Mouse (Mus musculus) lung, adult 18-20 months (tissue): Measurements from ENCODE around the gene Tpt1.
"Not testable (repeated sequence)": the region's sequence is repeated elsewhere in the genome, so short reads cannot be mapped to it uniquely, and the experiment has no call there.

Experiments
- DNase-seq, 2 experiments: peaks; one replicate each; pipeline ENCODE4 v3.0.0; 2022; ENCODE audit warnings: mixed read lengths in 2 of 2

Tpt1 gene

DNA sequence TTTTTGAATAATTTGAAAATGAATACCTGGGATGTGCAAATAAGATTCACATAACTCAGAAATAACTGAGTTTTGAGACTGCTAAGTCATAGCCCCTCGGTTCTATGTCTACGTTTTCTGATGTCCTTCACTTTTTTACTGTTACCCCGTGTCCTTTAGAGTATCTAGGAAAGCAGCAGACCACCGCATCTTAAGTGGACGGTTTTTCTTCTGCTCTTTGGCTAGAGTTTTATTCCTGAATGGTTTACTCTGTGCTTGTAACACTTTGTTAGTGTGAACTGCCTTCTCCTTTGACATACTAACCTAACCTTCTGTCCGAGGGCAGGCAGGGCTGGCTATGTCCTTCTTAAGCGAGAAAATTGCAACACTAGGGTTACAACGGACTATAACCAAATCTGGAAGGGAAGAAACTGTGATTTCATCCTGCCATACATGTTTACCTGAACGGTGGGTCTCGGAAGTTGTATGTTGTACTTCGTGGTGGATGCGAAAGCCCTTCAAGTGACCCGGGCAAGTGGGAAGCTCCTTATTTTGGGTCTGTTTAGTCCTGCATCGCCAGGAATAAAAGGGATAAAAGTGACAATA lies 690 bp upstream of the Tpt1 start:
- peak in 1 of 2 experiments; percentile 32 for DNase-seq

GRCm38 (mm10) chr14:75845698-75846115 lies 814 bp downstream of the Tpt1 start:
- DNase-seq: peak; percentile 91

DNA sequence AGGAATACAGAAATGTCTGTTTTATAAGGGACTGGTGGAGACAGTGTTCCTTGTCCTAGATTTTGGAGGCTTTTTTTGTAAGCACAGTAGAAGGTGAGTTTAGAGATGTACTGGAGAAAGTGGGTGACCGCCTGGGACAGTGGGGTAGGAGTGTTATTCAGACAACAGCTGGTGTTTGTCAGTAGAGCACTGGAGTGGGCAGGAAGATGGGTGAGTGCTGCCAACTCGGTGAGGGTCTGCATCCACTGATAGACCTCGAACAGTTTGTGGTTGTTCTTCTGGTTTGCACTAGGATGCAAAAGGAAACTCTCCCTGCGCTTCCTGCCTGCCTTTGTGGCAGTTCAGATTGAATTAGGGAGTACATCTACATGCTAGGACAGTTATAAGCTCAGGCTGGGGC lies 2.8 kb downstream of the Tpt1 start:
- no peak for DNase-seq

DNA sequence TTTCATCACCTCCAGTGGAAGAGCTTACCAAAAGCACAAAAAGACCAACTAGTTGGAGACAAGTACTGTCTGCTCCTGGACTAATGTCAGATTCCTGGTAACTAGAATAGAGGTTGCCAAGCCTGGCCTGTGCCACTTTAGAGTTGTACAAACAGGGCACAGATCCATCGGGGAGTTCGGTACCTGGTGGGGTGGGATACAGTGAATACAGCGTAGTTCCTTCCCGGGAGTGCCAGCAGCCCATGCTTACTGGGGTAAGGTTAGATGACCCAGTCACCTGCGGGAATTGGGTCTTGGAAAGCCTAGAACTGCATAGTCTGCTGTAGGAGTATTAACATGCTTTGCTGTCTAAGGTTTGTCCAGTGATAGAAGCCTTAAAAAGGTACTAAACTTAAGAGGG lies 3.6 kb downstream of the Tpt1 start:
- DNase-seq: no peak

DNA sequence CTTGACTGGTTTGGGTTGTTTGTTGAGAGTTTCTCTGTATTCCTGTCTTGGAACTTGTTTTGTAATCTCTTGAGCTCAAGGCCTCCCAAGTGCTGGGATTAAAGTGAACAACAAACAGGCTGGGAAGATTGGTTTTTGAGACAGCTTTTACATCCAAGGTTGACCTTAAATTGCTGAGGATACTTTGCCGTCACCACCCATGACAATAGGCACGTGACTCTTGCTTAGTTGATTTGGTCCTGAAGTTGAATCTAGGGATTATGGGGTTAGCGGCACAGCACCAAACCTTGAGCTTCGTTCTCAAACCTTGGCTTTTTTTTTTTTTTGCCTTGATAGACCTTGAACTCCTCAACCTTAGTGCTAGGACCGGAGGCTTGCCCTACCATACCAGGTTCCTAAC lies 4.3 kb downstream of the Tpt1 start:
- no peak for DNase-seq

DNA sequence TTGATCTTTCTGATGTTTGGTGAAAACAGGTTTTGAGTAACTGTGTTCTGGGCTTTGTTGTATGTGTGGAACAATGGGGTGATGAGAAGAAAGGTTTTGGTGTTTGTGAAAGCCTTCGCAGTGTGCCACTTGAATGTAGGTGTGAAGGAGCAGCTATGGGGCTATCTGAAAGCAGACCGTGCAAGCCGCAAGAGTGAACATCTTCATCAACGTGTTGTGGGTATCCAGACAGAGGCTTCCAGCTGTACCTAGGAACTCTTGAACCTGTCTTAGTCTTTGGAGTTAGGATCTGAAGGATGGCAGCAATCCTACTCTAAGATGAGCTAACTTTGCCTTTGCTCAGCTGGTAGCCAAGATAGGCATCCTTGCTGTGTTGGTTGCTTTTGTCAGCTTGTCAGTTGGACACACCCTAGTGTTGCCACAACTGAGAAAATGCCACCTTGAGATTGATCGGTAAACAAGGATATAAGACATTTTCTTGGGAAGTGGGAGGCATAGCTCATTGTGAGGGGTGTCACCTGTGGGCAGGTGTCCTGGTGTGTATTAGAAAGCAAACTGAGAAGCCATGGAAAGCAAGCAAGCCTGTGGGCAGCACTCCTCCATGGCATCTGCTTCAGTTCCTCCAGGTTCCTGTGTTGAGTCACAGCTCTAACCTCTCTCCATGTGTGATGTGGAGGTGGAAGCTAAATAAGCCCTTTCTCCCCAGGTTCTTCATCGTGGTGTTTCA lies 5.1 kb downstream of the Tpt1 start:
- DNase-seq: no peak

DNA sequence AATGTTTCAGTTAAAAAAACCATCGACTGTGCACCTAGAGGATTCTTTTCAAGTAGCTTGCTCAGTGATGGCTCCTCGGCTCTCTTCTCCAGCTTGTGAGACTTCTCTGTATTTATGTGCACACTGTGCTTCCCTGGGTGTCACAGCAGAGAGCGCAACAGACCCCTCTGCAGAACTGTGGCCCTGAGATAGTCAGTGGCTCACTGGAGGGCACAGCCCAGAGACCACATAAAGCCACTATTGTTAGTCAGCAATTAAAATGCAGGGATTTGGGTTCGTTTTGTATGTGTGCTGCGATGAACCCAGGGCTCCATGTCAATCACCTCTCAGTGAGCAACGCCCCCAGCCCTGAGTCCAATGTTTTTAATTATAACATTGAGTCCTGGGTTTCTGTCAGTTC lies 5.9 kb downstream of the Tpt1 start:
- no peak for DNase-seq

DNA sequence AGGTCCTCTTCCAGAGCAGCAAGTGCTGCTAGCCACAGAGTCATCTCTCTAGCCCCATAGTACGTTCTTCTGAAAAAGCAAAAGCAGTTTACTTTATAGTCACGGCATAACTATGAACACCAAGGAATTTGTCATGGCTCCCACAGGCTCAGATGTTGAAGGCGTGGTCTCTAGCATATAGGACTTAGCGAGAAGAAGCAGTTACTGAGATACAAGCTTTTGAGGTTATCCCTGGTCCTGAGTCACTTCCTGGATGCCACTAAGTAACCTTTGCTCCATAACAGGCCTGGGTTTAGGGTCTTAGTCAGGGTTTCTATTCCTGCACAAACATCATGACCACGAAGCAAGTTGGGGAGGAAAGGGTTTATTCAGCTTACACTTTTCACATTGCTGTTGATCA lies 7.1 kb downstream of the Tpt1 start:
- no peak for DNase-seq

DNA sequence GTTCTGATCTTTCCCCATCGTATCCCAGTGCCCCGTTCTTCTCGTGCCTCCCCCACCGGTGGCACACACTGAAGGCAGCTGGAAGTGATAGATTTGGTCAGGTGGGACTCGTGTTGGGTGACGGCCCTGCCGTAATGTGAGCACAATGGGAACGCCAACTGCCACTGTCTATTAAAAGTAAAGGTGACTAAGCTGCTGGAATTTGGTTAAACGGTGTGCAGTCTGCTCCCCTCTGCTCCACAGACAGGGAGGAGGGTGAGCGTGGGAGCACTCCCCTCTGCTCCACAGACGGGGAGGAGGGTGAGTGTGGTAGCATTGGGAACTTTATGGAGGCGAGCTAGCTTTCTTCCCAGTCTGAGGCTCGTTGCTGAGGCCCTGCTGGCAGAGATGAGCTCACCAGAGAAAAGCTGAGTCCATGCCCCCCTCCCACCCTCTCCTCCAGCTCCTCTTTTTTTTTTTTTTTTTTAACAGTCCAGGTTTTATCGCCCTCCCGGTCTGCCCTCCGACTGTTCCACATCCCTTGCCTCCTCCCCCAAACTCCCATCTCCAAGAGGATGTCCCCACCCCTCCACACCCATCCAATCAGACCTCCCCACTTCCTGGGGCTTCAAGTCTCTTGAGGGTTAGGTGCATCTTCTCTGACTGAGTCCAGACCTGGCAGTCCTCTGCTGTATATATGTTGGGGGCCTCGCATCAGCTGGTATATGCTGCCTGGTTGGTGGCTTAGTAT lies 10.5 kb downstream of the Tpt1 start:
- DNase-seq: no peak

DNA sequence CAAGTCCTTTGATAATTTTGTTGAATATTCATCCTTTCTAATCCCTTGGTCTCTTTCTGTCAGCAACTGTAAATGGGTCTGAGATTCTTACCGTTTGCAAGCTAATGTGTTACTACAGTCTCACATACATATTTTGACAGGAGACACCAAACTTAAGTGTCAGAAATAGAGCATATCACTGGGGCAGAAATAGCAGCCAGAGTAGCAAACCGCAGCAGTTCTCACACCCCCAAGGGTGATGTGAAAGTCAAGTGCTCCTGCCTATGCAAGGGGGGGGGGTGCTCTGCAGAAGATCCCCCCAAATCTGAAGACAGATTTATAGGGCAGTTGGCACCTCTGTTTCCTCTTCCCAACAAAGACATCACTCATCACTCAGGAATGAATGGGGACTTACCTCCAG lies 13.3 kb downstream of the Tpt1 start:
- DNase-seq: no peak

GRCm38 (mm10) chr14:75859619-75860018 lies 14.7 kb downstream of the Tpt1 start:
- DNase-seq: no peak

DNA sequence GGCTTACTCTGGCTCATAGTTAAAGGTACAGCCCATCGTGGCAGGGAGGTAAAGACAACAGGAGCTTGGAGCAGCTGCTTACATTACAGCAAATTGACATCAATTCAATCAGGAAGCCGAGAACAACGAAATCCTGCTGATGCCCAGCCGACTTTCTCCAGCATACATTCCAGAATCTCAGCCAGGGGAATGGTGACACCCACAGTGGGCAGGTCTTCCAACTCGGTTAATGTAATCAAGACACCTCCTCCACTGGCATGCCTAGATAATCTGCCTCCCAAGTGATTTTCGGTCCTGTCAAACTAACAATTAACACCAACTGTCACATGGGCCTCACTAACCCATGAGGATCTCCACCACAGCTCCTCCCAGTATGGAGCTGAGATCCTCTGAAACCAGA lies 17.8 kb downstream of the Tpt1 start:
- DNase-seq: no peak

GRCm38 (mm10) chr14:75863549-75864409 lies 18.9 kb downstream of the Tpt1 start:
- peak; percentile 82 to 89 for DNase-seq

DNA sequence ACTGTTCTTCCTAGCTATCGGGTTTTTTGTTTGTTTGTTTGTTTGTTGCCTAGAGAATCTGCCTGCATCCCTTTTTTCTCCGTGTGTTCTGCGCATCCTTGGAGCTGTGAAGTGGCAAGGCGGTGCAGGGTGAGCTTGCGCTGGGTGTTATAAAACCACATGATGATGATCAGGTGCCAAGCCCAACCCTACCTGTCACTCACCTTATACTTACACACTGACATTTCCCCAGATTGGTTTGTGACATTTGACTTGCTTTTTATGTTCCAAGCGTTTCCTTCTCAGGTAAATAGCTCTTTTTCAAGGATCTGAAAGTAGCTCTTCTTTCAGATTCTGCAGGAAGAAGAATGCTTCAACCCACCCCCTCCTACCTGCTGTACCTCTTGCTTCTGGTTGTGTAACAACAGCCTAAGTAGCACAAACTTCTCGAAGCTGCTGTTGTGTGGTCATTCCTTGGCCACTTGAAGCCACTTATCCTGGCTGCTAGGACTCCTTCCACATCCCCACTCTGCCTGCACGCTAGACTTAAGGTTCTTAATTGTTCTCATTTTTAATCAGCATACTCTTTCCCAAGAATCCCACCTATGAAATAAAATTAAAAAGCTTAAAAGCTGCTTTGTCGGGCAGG lies 21.9 kb downstream of the Tpt1 start:
- DNase-seq: peak; percentile 77 to 82

GRCm38 (mm10) chr14:75868028-75868427 lies 23.1 kb downstream of the Tpt1 start:
- not testable (repeated sequence) for DNase-seq

GRCm38 (mm10) chr14:75869769-75870363 lies 25.0 kb downstream of the Tpt1 start:
- DNase-seq: no peak

- peak in 1 of 2 experiments; percentile 52 for DNase-seq
Observed at GRCm38 (mm10) chr14:75870631-75871030, 25.7 kb downstream of the Tpt1 start.

DNA sequence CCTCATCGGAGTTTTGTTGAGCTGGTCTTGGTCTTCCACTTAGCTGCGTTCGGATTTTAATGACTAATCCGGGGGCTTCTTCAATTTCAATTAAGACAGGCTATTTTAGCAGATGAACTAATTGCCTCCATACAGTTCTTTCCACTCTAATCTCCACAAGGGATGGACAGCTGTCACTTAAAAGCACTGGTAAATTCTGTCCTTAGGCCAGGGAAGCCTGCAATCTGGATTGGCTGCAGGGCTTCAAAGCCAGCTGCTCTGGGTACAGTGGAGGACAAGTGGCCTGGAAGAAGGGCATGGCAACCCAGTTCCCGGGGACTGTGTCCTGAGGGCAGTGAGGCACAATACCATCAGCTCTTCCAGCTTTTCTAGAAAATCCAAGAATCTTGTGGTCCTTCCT lies 26.2 kb downstream of the Tpt1 start:
- DNase-seq: no peak

GRCm38 (mm10) chr14:75871750-75872149 lies 26.9 kb downstream of the Tpt1 start:
- no peak for DNase-seq

DNA sequence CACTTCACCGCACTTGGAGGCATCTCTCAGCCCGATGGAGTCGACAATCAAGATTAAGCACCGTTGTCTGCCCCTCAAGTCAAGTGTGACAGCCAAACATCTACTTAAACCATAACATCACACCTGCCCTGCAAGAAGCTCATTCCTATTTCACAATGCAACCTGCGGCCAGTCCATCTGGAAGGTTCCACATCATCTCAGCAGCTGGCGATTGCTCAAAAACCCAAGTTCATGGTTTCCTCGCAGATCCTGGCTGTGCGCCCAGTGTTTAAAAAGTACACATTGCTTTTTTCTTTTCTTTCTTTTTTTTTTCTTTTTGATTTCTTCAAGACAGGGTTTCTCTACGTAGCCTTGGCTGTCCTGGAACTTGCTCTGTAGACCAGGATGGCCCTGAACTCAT lies 28.7 kb downstream of the Tpt1 start:
- peak; percentile 74 to 79 for DNase-seq

- peak; percentile 71 to 76 for DNase-seq
Observed at GRCm38 (mm10) chr14:75876320-75877043, 31.6 kb downstream of the Tpt1 start.
